Mouse (Mus musculus) embryonic fibroblast, embryonic 13.5 days (primary cell): Measurements from ENCODE around the gene Gcm1.

Experiments
- CTCF ChIP-seq: IDR thresholded peaks from 2 replicates; pipeline ENCODE4 v1.5.1; 2011; ENCODE audit warnings: mild to moderate bottlenecking, control low read depth, low read length, moderate library complexity, borderline replicate concordance; ENCODE audit not compliant: insufficient read depth
- POLR2A ChIP-seq: IDR thresholded peaks from 2 replicates; pipeline ENCODE4 v1.6.1; 2011; ENCODE audit warnings: low read depth, mild to moderate bottlenecking, control low read depth, low read length, moderate library complexity

DNA sequence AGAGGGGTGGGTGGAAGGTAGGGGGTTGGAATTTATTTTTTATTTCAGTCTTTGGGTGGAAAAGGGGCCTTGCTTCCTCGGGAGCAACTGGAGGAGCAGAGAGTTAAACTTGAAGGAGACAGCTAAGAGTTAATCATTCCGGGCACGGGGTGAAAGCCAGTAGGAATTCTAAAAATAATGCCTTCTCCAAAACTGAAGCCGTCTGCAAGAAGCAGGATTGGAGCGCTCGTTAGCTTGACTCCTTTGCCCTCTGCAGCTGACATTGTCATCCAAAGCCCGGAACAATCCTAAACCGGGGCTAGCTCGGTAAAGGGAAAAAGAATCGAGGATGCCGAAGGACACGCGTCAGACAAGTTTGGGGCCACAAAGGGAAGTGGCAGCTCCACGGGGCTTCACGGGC is 35.4 kb upstream of the Gcm1 start:
- TF ChIP-seq POLR2A (no peak), CTCF (no peak)
